Mouse (Mus musculus): Measurements from ENCODE around the gene Gm13030. TPM values are rescaled to one million over a fixed set of nuclear protein-coding genes. Genes with fewer than 3 reads are reported as not detected.

The Gm13030 gene
- polyA plus RNA-seq (2014; fragmentation: Nextera tagmentation; extraction: Ambion mirVana): not detected in 2 replicates

DNA sequence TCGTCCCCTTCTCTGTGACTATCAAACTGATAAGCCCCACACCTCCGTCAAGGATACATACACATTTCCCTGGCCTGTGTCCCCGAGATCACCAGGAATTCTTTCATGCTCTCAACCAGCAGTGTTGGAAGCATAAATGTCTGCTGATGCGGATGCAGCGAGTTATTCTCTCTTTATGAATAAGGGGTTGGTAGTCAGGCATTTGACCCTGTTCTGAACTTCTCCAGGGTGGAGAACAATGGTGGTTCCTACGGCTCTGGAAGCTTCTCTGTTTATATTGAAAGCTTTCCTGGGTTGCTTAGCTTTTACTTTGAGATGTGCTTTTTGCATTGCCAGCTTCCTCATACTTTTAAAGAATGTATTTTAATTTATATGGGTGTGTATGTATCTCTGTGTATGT is at the start of gene Gm13030:
TSS of gene Gm13030 (minus strand) at position 101 of the 400 bp plus-strand sequence.
- 89% methylated on average over 6 of the region's 6 CpGs for WGBS
- Histone ChIP-seq H3K4me1 (ENCODE audit: control insufficient read depth, insufficient read depth, low read length) (no peaks in the 10 kb centered on the region), H3K27me3 (ENCODE audit: control insufficient read depth, insufficient read depth, low read length) (no peaks in the 10 kb centered on the region), H3K9ac (replicated peaks; ENCODE audit: low read length) (no peak within 1 kb of the TSS), H3K27ac (replicated peaks; ENCODE audit: low read depth, low read length) (no peak within 1 kb of the TSS), H3K4me3 (ENCODE audit: low read depth, low read length) (no peak within 1 kb of the TSS), H3K36me3 (replicated peaks; ENCODE audit: control insufficient read depth, insufficient read depth, low read depth, low read length) (no peaks in the 10 kb centered on the region), H3K4me2 (ENCODE audit: low read depth, low read length) (no peak within 1 kb of the TSS), H3K9me3 (replicated peaks; ENCODE audit: control insufficient read depth, low read length) (no peaks in the 10 kb centered on the region)
- ATAC-seq (replicated peaks; ENCODE audit: insufficient number of reproducible peaks, low FRiP score, low TSS enrichment, low read depth): no peak
- DNase-seq (ENCODE audit: low spot score): no peak

DNA sequence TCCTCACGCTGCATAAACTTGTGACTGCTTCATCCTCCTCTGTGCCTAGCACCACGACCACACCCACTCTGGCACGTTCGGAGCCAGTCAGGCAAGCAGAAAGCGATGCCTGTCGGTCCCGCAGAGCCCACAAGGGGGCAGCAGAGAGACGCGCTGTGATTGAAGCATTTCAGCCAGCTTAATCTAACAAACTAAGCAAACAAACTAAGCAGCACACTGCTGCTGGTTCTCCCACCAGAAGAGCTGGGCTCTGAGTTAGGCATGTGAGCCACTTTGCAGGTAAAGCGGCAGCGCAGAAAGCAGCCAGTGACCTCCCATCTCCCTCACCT is 48.3 kb upstream of the Gm13030 start:
- Histone ChIP-seq H3K9me3 (replicated peaks; ENCODE audit: control insufficient read depth, low read length) (no peaks in the 10 kb centered on the region), H3K36me3 (replicated peaks; ENCODE audit: control insufficient read depth, insufficient read depth, low read depth, low read length) (no peaks in the 10 kb centered on the region), H3K27ac (replicated peaks; ENCODE audit: low read depth, low read length) (no peak overlapping the region), H3K4me1 (ENCODE audit: control insufficient read depth, insufficient read depth, low read length) (no peaks in the 10 kb centered on the region), H3K4me2 (ENCODE audit: low read depth, low read length) (peak overlapping the region; percentile 42), H3K27me3 (ENCODE audit: control insufficient read depth, insufficient read depth, low read length) (no peaks in the 10 kb centered on the region), H3K4me3 (ENCODE audit: low read depth, low read length) (0 out of 2 replicates have a peak overlapping the region, but pooled peaks have one; percentile 17), H3K9ac (replicated peaks; ENCODE audit: low read length) (no peak overlapping the region)
- ATAC-seq (replicated peaks; ENCODE audit: insufficient number of reproducible peaks, low FRiP score, low TSS enrichment, low read depth) (no peak), DNase-seq (ENCODE audit: low spot score) (peak; percentile 95)
- 2% methylated on average over 11 of the region's 11 CpGs for WGBS

GRCm38 (mm10) chr4:138921254-138922130 is 47.7 kb upstream of the Gm13030 start:
- Histone ChIP-seq H3K27me3 (ENCODE audit: control insufficient read depth, insufficient read depth, low read length) (no peaks in the 10 kb centered on the region), H3K4me2 (ENCODE audit: low read depth, low read length) (peak overlapping the region; percentile 42), H3K4me1 (ENCODE audit: control insufficient read depth, insufficient read depth, low read length) (no peaks in the 10 kb centered on the region), H3K4me3 (ENCODE audit: low read depth, low read length) (0 out of 2 replicates have a peak overlapping the region, but pooled peaks have one; percentile 17), H3K27ac (replicated peaks; ENCODE audit: low read depth, low read length) (no peak overlapping the region), H3K36me3 (replicated peaks; ENCODE audit: control insufficient read depth, insufficient read depth, low read depth, low read length) (no peaks in the 10 kb centered on the region), H3K9me3 (replicated peaks; ENCODE audit: control insufficient read depth, low read length) (no peaks in the 10 kb centered on the region), H3K9ac (replicated peaks; ENCODE audit: low read length) (no peak overlapping the region)
- DNase-seq (ENCODE audit: low spot score) (no peak), ATAC-seq (replicated peaks; ENCODE audit: insufficient number of reproducible peaks, low FRiP score, low TSS enrichment, low read depth) (no peak)
- 36% methylated on average over 20 of the region's 20 CpGs for WGBS

GRCm38 (mm10) chr4:138917282-138917681 is 43.5 kb upstream of the Gm13030 start:
- Histone ChIP-seq H3K9me3 (replicated peaks; ENCODE audit: control insufficient read depth, low read length) (no peaks in the 10 kb centered on the region), H3K9ac (replicated peaks; ENCODE audit: low read length) (no peak overlapping the region), H3K27ac (replicated peaks; ENCODE audit: low read depth, low read length) (no peak overlapping the region), H3K27me3 (ENCODE audit: control insufficient read depth, insufficient read depth, low read length) (no peaks in the 10 kb centered on the region), H3K4me3 (ENCODE audit: low read depth, low read length) (no peak overlapping the region), H3K36me3 (replicated peaks; ENCODE audit: control insufficient read depth, insufficient read depth, low read depth, low read length) (no peaks in the 10 kb centered on the region), H3K4me2 (ENCODE audit: low read depth, low read length) (no peak overlapping the region), H3K4me1 (ENCODE audit: control insufficient read depth, insufficient read depth, low read length) (no peaks in the 10 kb centered on the region; the same call in 1 of the 2 replicates)
- WGBS: 83% methylated on average over 9 of the region's 9 CpGs
- DNase-seq (ENCODE audit: low spot score): no peak
- ATAC-seq (replicated peaks; ENCODE audit: insufficient number of reproducible peaks, low FRiP score, low TSS enrichment, low read depth): no peak

DNA sequence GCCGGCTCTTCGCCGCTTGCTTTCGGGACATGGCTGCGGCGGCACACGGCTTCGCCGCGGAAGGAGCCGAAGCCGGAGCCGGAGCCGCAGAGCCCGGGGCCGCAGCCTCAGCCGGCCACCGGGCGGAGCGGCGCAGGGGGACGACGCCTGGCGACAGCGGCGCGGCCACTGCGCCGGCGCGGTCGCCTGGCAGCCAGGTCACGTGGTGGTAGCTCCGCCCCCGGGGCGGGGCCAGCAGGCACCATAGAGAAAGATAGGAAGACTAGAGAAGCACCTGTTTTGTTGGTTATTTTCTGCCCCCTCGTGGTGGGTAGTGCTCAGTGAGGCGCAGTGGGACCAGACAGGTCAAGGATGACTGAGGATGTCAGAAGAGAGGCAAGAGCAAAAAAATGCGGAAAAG is 40.0 kb upstream of the Gm13030 start, which contains the start of gene Otud3:
TSS of gene Otud3 (minus strand) at position 149 of the 400 bp plus-strand sequence.
- Histone ChIP-seq H3K4me3 (ENCODE audit: low read depth, low read length) (peak within 1 kb of the TSS; percentile 96), H3K9ac (replicated peaks; ENCODE audit: low read length) (peak within 1 kb of the TSS; percentile 88), H3K9me3 (replicated peaks; ENCODE audit: control insufficient read depth, low read length) (no peaks in the 10 kb centered on the region), H3K27ac (replicated peaks; ENCODE audit: low read depth, low read length) (no peak within 1 kb of the TSS), H3K27me3 (ENCODE audit: control insufficient read depth, insufficient read depth, low read length) (no peaks in the 10 kb centered on the region), H3K4me1 (ENCODE audit: control insufficient read depth, insufficient read depth, low read length) (no peaks in the 10 kb centered on the region; the same call in 1 of the 2 replicates), H3K36me3 (replicated peaks; ENCODE audit: control insufficient read depth, insufficient read depth, low read depth, low read length) (no peaks in the 10 kb centered on the region; the same call in 1 of the 2 replicates), H3K4me2 (ENCODE audit: low read depth, low read length) (peak within 1 kb of the TSS; percentile 87)
- ATAC-seq (replicated peaks; ENCODE audit: insufficient number of reproducible peaks, low FRiP score, low TSS enrichment, low read depth) (peak; percentile 80), DNase-seq (ENCODE audit: low spot score) (peak; percentile 96)
- WGBS: under 1% methylated on average over 39 of the region's 39 CpGs

DNA sequence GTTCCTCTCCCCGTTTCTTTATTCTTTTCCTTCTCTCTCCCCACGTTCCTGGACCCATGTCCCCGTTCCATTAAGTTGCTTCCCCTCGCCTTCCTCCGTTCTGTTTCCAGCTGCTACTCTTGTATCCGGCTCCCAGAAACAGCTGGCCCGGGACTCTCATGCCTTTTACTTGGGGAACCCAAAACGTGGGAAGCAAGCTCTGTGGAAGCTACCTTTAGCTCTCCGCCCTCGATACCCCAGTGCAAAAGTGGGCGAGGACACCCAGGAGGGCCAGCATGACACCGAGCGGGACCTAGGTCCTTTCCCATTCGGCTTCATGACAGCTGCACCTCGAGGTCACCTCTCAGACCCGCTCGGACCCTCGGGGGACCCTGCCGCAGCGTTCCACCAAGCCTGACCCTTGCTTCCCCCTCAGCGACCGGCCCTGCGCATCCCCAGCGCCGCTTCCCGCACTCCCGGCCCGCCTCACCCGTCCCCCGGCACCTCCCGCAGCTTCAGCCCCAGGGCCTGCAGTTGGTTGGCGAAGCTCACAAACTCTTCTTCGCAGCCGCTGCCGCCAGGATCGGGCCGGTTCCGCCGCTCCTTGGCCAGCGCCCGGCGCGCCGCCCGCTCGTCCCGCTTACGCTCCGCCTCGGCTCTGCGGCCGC is 39.5 kb upstream of the Gm13030 start:
- WGBS: under 1% methylated on average over 50 of the region's 52 CpGs
- Histone ChIP-seq H3K27me3 (ENCODE audit: control insufficient read depth, insufficient read depth, low read length) (no peaks in the 10 kb centered on the region), H3K9me3 (replicated peaks; ENCODE audit: control insufficient read depth, low read length) (no peaks in the 10 kb centered on the region), H3K27ac (replicated peaks; ENCODE audit: low read depth, low read length) (no peak overlapping the region), H3K4me2 (ENCODE audit: low read depth, low read length) (peak overlapping the region; percentile 87), H3K36me3 (replicated peaks; ENCODE audit: control insufficient read depth, insufficient read depth, low read depth, low read length) (no peaks in the 10 kb centered on the region; the same call in 1 of the 2 replicates), H3K4me3 (ENCODE audit: low read depth, low read length) (peak overlapping the region; percentile 96), H3K9ac (replicated peaks; ENCODE audit: low read length) (peak overlapping the region; percentile 88), H3K4me1 (ENCODE audit: control insufficient read depth, insufficient read depth, low read length) (no peaks in the 10 kb centered on the region; the same call in 1 of the 2 replicates)
- ATAC-seq (replicated peaks; ENCODE audit: insufficient number of reproducible peaks, low FRiP score, low TSS enrichment, low read depth) (peak; percentile 51; the same call in 1 of the 2 replicates), DNase-seq (ENCODE audit: low spot score) (peak; percentile 11)

GRCm38 (mm10) chr4:138905624-138906337 is 32.0 kb upstream of the Gm13030 start:
- Histone ChIP-seq H3K9ac (replicated peaks; ENCODE audit: low read length) (no peak overlapping the region), H3K4me3 (ENCODE audit: low read depth, low read length) (no peak overlapping the region), H3K9me3 (replicated peaks; ENCODE audit: control insufficient read depth, low read length) (no peaks in the 10 kb centered on the region), H3K36me3 (replicated peaks; ENCODE audit: control insufficient read depth, insufficient read depth, low read depth, low read length) (peaks cover 4% of the 10 kb centered on the region), H3K27me3 (ENCODE audit: control insufficient read depth, insufficient read depth, low read length) (no peaks in the 10 kb centered on the region), H3K4me1 (ENCODE audit: control insufficient read depth, insufficient read depth, low read length) (no peaks in the 10 kb centered on the region), H3K27ac (replicated peaks; ENCODE audit: low read depth, low read length) (no peak overlapping the region), H3K4me2 (ENCODE audit: low read depth, low read length) (no peak overlapping the region)
- DNase-seq (ENCODE audit: low spot score) (no peak), ATAC-seq (replicated peaks; ENCODE audit: insufficient number of reproducible peaks, low FRiP score, low TSS enrichment, low read depth) (no peak)
- WGBS: 97% methylated on average over 18 of the region's 18 CpGs
